Mouse (Mus musculus): ENCODE data around the gene Abr.

DNA sequence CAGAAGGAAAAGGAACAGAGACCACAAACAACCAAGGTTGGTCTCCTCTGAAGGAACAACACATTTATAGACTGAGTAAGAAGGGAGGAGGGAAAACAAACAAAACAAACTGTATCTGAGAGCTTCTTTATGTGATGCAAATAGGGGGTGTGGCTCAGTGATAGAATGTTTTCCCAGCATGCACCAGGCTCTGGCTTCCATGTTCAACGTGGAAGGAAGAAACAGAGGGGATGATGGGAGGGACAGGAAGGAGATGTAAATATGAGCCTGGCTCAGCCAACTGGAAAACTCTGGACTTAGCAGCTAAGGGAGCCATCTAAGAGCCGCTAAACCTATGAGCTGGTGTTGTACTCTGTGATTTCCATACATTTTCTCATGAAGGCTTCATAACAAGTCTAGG lies 7.9 kb downstream of the Abr start:
- TF ChIP-seq CTCF (IDR thresholded peaks at IDR 0.05; ENCODE audit: low read depth, low read length) (no peak), POLR2A (IDR thresholded peaks at IDR 0.05; ENCODE audit: borderline replicate concordance, low read depth, low read length) (no peak)

Data from bone marrow macrophage, adult 2 months (primary cell).